Mouse (Mus musculus) ovary, adult 18-20 months (tissue): ENCODE measurements around the gene Nfatc2.
A peak's percentile ranks its signal among the peaks of the same experiment; 100 is the strongest.

Experiments
- DNase-seq: peaks from one replicate; pipeline ENCODE4 v3.0.0; 2022; ENCODE audit warnings: low spot score, mixed read lengths

Nfatc2 gene

GRCm38 (mm10) chr2:168601491-168602386 is at the start of gene Nfatc2:
Gene Nfatc2, minus strand, starts transcription at chr2:168601657.
- peak; percentile 59 for DNase-seq

GRCm38 (mm10) chr2:168648171-168648570 is 46.7 kb upstream of the Nfatc2 start:
- no peak for DNase-seq

GRCm38 (mm10) chr2:168644855-168645254 is 43.4 kb upstream of the Nfatc2 start:
- DNase-seq = no peak

- no peak for DNase-seq
Observed at GRCm38 (mm10) chr2:168643524-168644177, 42.2 kb upstream of the Nfatc2 start.

- no peak for DNase-seq
Observed at GRCm38 (mm10) chr2:168642187-168642586, 40.7 kb upstream of the Nfatc2 start.

- no peak for DNase-seq
Observed at GRCm38 (mm10) chr2:168640460-168640859, 39.0 kb upstream of the Nfatc2 start.

- no peak for DNase-seq
Observed at GRCm38 (mm10) chr2:168634881-168635280, 33.4 kb upstream of the Nfatc2 start.

- peak; percentile 11 for DNase-seq
Observed at GRCm38 (mm10) chr2:168633301-168633816, 31.9 kb upstream of the Nfatc2 start.

- no peak for DNase-seq
Observed at GRCm38 (mm10) chr2:168632543-168632942, 31.1 kb upstream of the Nfatc2 start.

GRCm38 (mm10) chr2:168628787-168629186 is 27.3 kb upstream of the Nfatc2 start:
- peak; percentile 43 for DNase-seq

GRCm38 (mm10) chr2:168627829-168628770 is 26.6 kb upstream of the Nfatc2 start:
- DNase-seq = no peak

- no peak for DNase-seq
Observed at GRCm38 (mm10) chr2:168626385-168626784, 24.9 kb upstream of the Nfatc2 start.

- DNase-seq = no peak
Observed at GRCm38 (mm10) chr2:168625091-168625490, 23.6 kb upstream of the Nfatc2 start.

GRCm38 (mm10) chr2:168621111-168621802 is 19.8 kb upstream of the Nfatc2 start:
- no peak for DNase-seq

GRCm38 (mm10) chr2:168618205-168618717 is 16.8 kb upstream of the Nfatc2 start:
- DNase-seq = no peak

GRCm38 (mm10) chr2:168615160-168615559 is 13.7 kb upstream of the Nfatc2 start:
- DNase-seq = no peak

- DNase-seq = no peak
Observed at GRCm38 (mm10) chr2:168614170-168614872, 12.9 kb upstream of the Nfatc2 start.

GRCm38 (mm10) chr2:168613092-168613880 is 11.8 kb upstream of the Nfatc2 start:
- DNase-seq = no peak

- no peak for DNase-seq
Observed at GRCm38 (mm10) chr2:168610941-168611340, 9.5 kb upstream of the Nfatc2 start.
